Mouse (Mus musculus) urinary bladder, adult 2 months (tissue): ENCODE measurements around the gene Lamc1. TPM values are rescaled to one million over a fixed set of nuclear protein-coding genes. Genes with fewer than 3 reads are reported as not detected.
"Not testable (repeated sequence)": the region's sequence is repeated elsewhere in the genome, so short reads cannot be mapped to it uniquely, and the experiment has no call there.

Source experiments
- DNase-seq: peaks from one replicate; pipeline ENCODE4 v3.0.0; 2022; ENCODE audit warnings: low spot score
- polyA plus RNA-seq: library from polyadenylated mRNA; depleted of rRNA; stranded (reverse); fragments of >200 nt; gene quantifications from 2 replicates; pipeline ENCODE4 v1.2.3, GENCODE M21; 2012

Gene Lamc1
- polyA plus RNA-seq, 1 experiment: 191 TPM

DNA sequence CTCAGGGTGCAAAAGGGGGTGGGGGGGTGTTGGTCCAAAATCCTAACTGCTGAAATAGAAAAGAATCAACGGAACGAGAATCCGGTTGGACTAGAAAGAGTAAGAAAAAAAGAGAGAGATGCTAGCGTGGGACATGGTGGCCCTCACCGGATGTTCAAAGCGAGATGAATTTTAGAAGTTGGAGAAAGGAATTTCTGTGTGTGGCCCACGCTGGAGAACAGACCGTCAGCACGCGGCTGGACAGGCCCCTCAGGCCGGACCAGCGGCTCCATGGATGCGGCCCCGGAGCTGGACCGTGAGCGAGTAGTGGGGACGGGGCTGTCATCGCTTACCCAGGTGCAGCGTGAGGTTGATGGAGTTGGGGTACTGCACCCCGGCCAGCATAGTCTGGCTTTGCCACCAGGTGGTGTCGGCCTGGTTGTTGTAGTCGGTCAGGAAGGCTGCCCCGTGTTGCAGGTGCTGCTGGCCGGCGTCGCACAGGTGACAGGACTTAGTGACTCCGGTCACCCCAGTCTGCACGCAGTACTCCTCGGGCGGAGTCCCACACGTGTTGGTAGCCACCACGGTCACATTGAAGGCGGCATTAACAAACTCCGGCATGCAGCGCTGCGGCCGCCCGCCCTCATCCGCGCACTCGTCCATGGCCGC, 666 bp downstream of the Lamc1 start:
- DNase-seq: no peak

DNA sequence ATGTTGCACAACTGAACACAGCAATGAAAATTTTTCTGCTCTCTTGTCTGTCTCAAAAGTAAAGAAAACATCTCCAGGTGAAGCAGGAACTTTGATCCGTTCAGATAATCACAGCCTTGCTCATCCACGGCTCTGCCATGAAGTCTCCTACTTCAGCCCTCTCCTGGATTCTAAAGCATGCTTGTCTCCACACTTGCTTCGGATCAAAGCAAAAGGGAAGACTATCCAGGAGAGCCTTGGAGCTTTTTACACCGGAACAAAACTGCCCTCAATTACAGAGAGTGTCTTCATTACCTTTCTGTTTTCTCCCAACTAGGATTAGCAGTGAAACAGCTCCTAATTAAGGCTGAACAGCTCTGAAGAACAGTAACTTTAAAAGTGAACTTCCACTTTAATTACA, 1.4 kb downstream of the Lamc1 start:
- DNase-seq: no peak

DNA sequence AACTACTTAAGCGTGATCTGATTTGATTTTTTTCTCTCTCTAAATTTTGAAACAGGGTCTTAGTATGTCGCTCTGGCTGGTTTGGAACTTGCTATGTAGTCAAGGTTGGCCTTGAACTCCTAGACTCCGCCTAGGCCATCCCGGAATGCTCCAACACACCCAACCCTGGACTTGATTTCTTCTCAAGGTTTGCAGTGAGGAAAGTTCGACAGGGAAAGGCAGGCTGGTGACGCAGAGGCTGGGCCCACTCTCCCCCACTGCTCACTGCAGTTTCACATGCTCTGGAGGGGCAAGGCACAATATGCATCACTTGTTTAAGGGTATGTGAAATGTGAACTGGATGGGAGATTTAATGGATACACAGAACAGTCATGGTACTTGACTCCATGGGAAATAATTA, 3.3 kb downstream of the Lamc1 start:
- DNase-seq: no peak

DNA sequence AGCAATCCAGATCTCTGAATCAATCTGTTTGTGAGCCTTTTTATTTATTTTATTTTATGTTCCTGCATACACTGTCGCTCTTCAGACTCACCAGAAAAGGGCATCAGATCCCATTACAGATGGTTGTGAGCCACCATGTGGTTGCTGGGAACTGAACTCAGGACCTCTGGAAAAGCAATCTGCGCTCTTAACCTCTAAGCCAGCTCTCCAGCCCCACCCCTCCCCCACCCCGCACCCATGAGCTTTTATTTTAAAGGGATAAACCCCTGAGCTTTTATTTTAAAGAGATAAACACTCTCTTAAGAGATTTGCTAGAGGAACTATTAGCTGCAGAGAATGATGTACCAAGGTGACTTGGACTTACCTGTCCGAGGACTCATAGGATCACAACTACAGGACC, 5.5 kb downstream of the Lamc1 start:
- no peak for DNase-seq

DNA sequence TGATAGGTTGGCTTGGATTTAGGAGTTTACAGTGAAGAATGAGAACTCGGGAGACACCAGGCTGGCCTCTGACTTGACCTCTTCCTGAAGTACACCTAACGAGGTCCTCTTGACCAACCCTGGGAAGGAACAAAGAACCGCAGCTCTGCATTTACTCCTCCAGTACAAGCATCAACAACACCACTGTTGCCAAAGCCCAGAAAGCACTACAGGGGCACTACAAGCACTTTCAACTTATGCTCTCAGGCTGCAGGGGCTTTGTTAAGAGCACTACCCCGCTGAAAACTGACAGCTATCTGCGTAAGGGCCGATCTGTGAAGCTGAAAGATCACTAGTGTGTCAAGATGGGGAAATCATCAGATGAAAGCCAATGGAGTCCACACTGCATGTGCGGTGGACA, 6.4 kb downstream of the Lamc1 start:
- no peak for DNase-seq

DNA sequence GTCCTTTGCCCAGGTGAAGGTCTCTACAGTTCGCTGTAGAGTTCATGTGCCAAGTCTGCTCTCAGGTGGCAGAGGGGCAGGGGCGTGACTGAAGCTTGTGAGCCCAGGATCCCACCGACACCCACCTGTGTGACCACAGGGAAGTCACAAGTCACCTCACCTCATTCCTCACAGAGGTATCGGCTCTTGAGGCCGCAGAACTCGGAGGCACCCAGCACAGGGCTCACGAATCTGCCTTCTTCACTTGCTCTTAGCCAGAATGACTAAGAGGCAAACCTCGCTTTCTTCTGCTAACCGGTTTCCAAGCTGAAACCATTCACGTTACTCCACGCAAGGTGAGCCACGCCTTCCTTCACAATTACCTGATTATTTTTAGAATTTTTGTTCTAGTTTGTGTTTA, 11.2 kb downstream of the Lamc1 start:
- DNase-seq: no peak

DNA sequence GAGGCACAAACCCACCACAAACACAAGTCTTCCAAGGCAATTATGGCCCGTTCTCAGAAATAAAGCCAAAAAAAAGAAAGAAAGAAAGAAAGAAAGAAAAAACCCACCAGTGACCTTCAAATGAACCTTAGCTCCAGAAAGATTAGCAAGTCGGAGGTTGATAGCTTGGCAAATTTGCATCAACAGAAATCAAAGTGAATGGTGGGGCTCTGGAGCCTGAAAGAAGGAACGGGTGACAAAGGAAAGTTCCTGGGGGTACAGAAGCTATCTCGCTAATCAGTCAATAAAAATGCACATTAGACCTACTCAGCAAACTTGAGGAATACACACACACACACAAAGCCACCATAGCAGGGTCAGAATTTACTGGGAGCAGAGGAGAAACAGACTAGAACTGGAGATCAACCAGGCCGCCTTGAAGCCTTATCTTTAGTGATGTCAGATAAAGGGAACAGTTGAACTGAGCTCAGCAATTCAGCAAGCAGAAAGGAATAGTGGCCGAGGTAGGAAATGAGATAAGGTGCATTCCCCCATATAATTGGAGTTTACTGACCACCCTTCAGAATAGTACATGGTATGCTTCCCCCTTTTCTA, 11.9 kb downstream of the Lamc1 start:
- DNase-seq: no peak

DNA sequence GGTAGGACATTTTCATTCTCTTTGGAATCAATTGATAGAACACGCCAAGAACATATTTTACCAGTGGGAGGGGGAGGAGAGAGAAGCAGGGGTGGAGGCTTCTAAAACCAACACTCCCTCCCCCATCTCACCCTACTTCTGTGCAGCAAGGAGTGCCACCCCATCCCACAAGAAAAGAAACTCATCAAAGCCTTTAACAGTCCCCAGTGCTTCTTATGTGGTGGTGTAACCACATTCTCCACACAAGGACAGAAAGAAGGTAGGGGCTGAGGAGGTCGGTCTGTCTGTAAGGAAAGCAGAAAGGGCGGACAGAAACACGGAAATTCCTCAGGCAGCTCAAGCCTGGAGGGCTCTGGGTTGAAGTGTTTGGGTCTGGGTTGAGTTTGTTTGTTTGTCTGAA, 12.5 kb downstream of the Lamc1 start:
- no peak for DNase-seq

DNA sequence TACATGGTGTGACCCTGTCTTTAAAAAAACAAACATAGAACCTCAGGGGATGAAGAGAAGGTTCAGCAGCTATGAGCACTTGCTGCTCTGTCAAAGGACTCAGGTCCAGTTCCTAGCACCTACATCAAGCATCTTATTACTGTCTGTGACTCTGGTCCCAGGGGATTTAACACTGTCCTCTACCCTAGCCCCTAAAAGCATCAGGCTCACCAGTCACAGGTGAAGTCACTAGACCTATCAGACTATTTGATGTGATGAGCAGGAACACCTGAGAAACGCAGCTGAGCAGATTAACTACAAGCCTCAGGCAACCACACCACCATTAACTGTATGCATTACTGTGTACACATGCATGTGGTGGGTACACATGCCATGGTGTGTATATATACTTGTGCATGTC, 13.8 kb downstream of the Lamc1 start:
- no peak for DNase-seq

DNA sequence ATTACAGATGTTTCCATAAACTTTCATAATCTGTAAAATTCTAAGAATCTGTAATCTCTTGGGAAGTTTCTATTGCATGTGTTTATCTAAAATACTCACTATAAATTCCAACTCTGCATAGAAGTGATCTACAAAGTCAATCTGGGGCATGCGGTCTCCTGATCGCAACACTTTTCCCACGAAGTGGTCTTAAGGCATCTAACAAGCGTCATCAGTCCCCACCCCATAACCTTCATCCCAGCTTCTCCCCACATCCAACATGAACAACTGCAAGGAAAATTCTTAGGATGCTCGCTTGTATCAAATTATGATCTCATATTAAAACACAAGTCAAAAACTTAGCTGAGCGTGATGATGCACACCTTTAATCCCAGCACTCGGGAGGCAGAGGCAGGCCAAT, 14.3 kb downstream of the Lamc1 start:
- no peak for DNase-seq

DNA sequence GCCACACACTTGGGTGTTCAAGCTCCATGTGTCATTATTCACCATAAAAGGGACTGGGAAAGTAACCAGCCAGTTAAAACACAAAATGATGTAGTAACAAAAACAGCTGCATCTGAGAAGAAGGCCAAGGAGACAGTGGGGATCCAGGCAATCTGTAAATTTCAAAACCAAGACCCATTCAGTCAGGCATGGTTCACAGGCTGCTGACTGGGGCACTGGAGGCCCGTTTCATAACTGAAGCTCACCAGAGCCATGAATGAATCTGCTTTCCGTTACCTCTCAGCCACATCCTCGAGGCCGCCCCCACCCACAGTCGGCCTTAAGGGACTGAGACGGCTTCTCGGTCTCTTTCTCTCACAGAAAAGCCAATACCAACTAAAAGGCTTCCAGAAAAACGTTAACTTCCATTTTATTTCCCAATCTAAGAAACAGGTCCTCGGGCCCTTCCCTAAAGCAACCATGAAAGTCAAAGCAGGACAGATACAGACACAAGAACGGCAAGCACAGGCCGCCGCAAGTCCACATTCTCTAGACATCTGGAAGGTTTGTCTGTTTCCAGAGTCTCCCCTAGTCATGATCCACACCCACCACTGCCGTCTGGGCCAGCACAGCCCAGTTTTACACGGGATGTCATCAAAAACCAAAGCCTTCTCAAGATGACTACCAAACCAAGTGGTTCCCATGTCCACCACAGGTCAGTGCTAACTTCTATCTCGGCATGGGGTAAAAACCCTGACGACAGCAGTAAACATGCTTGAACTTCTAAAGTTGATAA, 14.9 kb downstream of the Lamc1 start:
- DNase-seq: no peak

DNA sequence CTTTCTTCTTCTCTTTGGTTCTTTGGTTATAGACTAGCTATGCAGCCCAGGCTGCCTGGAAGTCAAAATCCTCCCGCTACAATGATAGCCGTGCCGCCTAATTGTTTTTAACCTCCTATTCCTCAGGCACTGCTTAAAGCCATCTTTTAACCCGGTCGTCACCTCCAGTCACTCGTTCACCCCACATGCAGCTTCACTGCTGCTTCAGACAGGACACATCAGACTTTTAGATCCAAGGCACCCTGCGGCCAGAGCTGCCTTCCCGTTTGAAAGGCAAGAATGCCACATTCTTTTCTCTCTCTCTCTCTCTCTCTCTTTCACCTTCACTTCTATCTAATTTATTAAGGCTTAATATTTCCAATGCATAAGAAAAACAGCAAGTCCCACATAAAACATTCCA, 15.6 kb downstream of the Lamc1 start:
- DNase-seq: no peak

DNA sequence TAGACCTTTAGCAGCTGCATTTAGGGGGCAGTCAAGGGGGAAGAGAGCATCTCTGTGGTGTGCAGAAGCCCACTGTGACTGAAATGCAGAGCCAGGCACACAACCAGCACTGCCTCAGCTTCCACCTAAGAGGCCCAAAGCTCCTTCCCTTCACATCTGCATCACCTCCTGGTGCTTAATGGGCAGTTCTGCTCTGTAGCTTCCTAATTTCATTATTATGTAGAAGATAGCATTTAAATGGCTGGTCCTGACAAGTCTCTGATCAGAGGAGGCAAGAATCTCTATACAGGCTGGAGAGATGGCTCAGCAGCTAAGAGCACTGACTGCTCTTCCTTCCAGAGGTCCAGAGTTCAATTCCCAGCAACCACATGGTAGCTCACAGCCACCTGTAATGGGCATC, 16.3 kb downstream of the Lamc1 start:
- no peak for DNase-seq

DNA sequence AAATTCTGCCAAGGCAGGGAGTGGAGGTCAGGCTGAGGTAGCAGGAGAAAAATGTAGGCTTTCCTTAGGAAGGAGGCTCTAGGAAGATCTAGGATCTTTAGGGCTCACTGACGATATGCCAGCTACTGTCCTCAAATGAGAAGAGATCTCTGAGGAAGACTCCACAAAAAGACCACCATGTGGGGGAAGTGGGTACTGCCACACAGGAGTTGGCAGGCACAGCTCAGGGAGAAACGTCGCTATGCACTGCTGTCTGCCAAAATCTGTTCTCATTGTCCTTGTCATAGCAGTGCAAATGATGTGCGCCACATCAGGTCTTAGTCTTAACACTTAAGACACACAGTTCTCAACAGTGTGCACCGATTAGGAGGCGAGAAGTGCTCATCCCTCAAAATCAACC, 17.5 kb downstream of the Lamc1 start:
- no peak for DNase-seq

DNA sequence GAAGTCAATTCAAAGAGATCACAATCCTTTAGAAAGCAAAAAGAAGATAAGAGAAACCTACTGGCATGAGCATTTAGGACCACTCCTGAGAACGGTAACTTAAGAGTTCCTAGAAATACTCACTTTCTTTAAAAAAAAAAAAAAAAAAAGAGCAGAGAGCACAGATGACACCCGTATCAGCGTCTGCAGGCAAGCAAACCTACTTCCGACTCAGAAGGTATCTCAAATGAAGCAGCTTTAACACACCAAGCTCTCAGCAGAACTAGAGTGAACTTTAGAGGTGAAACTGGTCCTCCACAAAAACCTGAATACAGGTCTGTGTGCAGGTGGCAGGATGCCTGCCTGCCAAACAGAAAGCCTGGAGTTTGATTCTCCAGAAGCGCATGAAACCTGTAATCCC, 19.6 kb downstream of the Lamc1 start:
- DNase-seq: no peak

DNA sequence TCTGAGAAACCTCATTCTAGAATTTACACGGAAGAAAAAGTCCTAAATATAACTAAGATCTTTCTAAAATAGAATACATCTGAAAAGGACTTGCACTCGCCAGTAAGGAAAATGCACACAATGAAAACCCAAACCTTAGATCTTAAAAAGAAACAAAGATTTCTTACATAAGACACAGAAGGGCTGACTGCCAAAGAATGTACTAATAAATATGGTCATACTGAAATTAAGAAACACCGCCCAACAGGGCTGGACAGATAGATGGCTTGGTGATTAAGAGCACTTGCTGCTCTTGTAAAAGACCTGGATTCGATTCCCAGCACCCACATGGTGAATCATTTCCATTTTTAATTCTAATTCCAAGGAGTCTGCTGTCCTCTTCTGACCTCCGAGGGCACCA, 22.4 kb downstream of the Lamc1 start:
- no peak for DNase-seq

DNA sequence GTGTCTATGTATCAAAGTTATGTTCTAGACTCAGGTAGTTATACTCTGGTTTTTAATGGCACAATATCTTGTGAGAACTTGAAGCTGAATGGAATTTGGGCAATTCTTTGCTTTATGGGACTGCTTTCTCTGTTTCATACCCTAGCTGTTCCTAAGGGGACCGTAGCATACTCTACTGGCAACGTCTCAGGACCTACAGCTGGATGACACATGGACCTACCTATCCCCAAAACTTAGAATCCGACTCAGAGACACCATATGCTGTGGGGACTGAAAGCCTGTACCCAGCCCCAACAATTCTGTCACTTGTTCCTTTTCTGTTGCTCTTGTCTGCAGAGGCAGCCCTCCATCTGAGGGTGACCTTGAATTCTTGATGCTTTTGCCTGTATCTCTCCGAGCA, 23.3 kb downstream of the Lamc1 start:
- no peak for DNase-seq

DNA sequence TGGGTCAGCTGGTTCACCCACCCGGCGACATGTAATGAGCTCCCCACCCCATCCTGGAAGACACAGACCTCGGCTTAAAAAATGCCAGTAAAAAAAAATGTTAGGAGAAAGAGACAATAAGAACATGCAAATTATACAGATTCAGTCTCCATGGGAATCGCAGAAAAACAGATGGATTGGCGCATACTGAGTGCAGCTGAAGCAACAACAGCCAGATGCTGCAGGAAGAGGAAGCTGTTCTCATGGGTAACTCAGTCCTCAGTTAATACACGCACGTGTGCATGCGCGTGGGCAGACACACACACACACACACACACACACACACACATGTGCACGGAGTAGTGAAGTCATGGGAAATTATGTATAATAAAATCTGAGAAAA, 23.7 kb downstream of the Lamc1 start:
- DNase-seq: no peak

DNA sequence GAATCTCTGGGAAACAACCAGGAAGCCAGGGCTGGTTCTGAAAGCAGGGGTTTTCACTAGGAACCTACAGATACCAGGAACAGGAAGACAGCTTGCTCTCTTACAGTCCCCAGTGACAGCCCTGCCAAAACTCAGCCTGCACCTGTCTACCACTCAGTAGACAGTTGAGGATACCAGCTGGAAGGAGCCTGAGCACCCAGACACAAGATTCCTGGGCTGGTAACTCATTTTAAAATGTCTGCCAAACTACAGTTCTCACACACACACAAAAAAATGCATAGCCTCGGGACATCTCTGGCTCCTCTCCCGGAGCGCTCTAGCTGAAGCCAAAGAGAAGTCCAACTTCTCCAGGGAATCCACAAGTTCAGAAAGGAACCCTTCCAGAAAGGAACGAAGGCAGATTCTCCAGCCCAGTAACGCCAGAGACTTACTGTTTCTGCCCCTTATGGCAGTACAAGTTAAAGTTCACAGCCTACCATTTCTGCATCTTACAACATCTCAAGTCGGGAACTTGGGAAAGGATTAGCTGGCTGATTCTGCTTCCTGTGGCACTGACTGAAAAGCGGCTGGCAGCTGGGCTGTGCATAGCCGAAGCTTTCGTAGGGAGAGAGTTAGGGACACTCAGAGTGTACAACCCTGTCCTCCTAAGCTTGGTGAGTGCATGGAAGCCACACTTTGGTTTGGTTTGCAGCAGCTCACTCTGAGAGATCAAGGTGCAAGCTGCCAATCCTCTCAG, 24.2 kb downstream of the Lamc1 start:
- DNase-seq: no peak

DNA sequence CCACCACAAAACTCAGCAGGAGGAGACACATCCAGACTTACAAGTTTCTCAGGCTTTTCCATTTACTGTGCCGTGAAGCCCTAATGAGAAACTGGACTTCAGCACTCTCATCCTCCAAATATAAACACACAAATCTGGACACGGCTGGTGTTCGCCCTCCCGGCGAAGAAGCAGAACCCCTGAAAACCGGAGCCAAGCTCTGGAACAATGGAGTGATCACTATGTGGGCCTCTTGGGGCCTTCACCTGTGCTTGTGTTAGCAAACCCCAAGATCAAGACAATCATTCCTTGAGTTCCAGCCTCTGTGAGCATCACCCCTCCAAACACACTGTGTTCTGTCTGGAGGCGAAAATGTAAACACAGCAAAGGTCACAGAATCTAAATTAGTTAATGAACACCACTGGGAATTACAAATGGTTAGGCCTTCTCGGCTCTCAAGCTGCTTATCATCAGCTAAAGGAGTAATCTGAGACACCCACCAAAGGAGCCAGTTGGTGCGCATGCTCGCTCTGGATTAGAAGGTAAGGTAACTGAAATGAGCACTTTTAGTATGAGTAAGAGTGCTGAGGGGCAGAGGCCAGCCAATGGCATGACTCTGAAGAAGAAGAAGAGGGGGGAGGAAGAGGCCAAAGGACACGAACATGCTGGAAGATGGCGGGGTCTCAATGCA, 24.9 kb downstream of the Lamc1 start:
- DNase-seq: no peak

DNA sequence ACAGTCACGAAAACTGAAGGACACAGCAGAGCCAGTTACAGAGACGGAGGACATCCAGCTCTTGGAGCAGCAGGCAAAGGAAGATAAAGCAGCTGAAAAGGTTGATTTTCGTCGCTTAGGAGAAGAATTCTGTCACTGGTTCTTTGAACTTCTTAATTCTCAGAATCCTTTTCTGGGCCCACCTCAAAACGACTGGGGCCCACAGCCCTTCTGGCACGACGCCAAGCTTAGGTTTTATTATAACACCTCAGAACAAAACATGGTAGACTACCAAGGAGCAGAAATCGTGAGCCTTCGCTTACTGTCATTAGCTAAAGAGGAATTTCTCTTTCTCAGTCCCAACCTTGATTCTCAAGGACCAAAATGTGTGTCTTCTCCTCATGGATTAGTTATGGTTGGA, 26.9 kb downstream of the Lamc1 start:
- DNase-seq: not testable (repeated sequence)

DNA sequence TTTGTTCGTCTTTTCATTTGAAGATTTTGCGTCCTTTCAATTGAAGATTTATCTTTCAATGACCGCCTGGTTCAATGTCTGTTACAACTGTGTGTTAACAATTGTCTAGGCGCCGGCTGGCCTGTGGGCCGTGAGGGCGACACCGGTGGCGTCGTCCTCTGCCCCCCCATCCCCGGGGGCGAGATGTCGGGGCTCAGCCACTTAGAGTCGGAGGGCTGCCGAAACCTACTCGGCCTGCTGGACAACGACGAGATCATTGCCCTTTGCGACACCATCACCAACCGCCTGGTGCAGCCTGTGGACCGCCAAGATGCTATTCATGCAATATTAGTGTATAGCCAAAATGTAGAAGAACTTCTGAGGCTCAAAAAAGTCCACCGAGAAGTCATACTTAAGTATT, 27.3 kb downstream of the Lamc1 start:
- not testable (repeated sequence) for DNase-seq
